17 mouse cellular contexts compared by ENCODE assay signal in genomic region chr8:61933243-61933642, GRCm38 (mm10). TPM values are rescaled to one million over a fixed set of nuclear protein-coding genes. Genes with fewer than 3 reads are reported as not detected.
DNase-seq lines count a peak whose midpoint lies in the region; ATAC-seq and TF ChIP-seq lines count a peak whose summit lies in the region.
"Had no signal": no experiment of that assay in that cellular context is flagged by ENCODE, and none has a peak within 500 bp of the region (broad histone marks: within the 10 kb centered on the region; RNA-seq: fewer than 3 reads in every experiment).

No protein-coding gene starts in this region.

- 1% methylated on average over 2 of the region's 2 CpGs for WGBS in heart, embryonic 13.5 days
- WGBS in heart, postnatal 0 days, result 4% methylated on average over 2 of the region's 2 CpGs

- peak; percentile 62; the same call in 1 of the 2 replicates for TF ChIP-seq EP300 in heart, postnatal 0 days (IDR thresholded peaks at IDR 0.05; ENCODE audit: low read depth)

- no peak for TF ChIP-seq CTCF in heart, postnatal 0 days (IDR thresholded peaks at IDR 0.05; ENCODE audit: low read depth)

- H3K4me3 ChIP-seq in heart, embryonic 13.5 days, result no peak overlapping the region
- no peak overlapping the region for H3K4me3 ChIP-seq in heart, postnatal 0 days (ENCODE audit: low read depth, low read length)
- H3K4me3 ChIP-seq: embryonic facial prominence, embryonic 10.5 days; forebrain, embryonic 13.5 days; hindbrain, embryonic 13.5 days had no signal

- H3K36me3 ChIP-seq in heart, embryonic 13.5 days, result no peaks in the 10 kb centered on the region
- no peaks in the 10 kb centered on the region for H3K36me3 ChIP-seq in heart, postnatal 0 days (replicated peaks; ENCODE audit: control insufficient read depth, insufficient read depth, low read length)
- H3K36me3 ChIP-seq: embryonic facial prominence, embryonic 10.5 days; hindbrain, embryonic 13.5 days had no signal

- no peaks in the 10 kb centered on the region for H3K9me3 ChIP-seq in heart, embryonic 13.5 days
- H3K9me3 ChIP-seq in heart, postnatal 0 days (replicated peaks; ENCODE audit: control insufficient read depth, low read length), result no peaks in the 10 kb centered on the region
- H3K9me3 ChIP-seq: embryonic facial prominence, embryonic 10.5 days; forebrain, embryonic 13.5 days; hindbrain, embryonic 13.5 days had no signal

- no peak for ATAC-seq in heart, embryonic 13.5 days (ENCODE audit: extremely low read depth, insufficient number of reproducible peaks, low FRiP score, low TSS enrichment)
- ATAC-seq in heart, postnatal 0 days (ENCODE audit: insufficient read depth, low read depth), result peak; percentile 67
- peak; percentile 54 for ATAC-seq in megakaryocyte progenitor cell, adult 5-6 weeks (replicated peaks; ENCODE audit: poor library complexity)
- ATAC-seq in megakaryocyte-erythroid progenitor cell, adult 5-6 weeks (replicated peaks; ENCODE audit: low FRiP score, low TSS enrichment, poor library complexity, severe bottlenecking), result peak; percentile 73
- ATAC-seq: forebrain, embryonic 13.5 days; forebrain, postnatal 0 days; hindbrain, postnatal 0 days had no signal

- H3K9ac ChIP-seq in heart, embryonic 13.5 days, result no peak overlapping the region
- no peak overlapping the region for H3K9ac ChIP-seq in heart, postnatal 0 days (replicated peaks; ENCODE audit: low read depth, low read length)
- H3K9ac ChIP-seq: forebrain, embryonic 13.5 days; forebrain, postnatal 0 days; hindbrain, embryonic 13.5 days had no signal

- no peak for DNase-seq in heart, adult 8-10 months (ENCODE audit: low spot score)
- DNase-seq in heart, postnatal 0 days (ENCODE audit: low spot score), result peak; percentile 73
- no peak for DNase-seq in heart, adult 9 months (ENCODE audit: low spot score in 2 of 2)
- DNase-seq: adrenal gland, adult 2 months; adrenal gland, postnatal 25 days; cerebellum, adult 2 months; cerebellum, postnatal 10 days; forebrain, postnatal 0 days; gastrocnemius, postnatal 14 days; kidney, adult 11 months had no signal

- no peaks in the 10 kb centered on the region for H3K27me3 ChIP-seq in heart, embryonic 13.5 days (replicated peaks)
- no peaks in the 10 kb centered on the region for H3K27me3 ChIP-seq in heart, postnatal 0 days (ENCODE audit: control insufficient read depth, insufficient read depth, low read length)
- H3K27me3 ChIP-seq: forebrain, embryonic 13.5 days had no signal

- peaks cover 71% of the 10 kb centered on the region for H3K4me1 ChIP-seq in heart, embryonic 13.5 days
- peaks cover 31% of the 10 kb centered on the region for H3K4me1 ChIP-seq in heart, postnatal 0 days (ENCODE audit: control insufficient read depth, insufficient read depth)

- H3K4me2 ChIP-seq in heart, embryonic 13.5 days, result no peak overlapping the region
- H3K4me2 ChIP-seq in heart, postnatal 0 days (ENCODE audit: low read depth, low read length), result no peak overlapping the region
- H3K4me2 ChIP-seq: forebrain, embryonic 13.5 days; hindbrain, embryonic 13.5 days had no signal

- peak overlapping the region; percentile 78 for H3K27ac ChIP-seq in heart, embryonic 13.5 days (replicated peaks)
- peak overlapping the region; percentile 61 for H3K27ac ChIP-seq in heart, postnatal 0 days (ENCODE audit: low read depth)
- H3K27ac ChIP-seq: embryonic facial prominence, embryonic 10.5 days; forebrain, embryonic 13.5 days; hindbrain, embryonic 13.5 days; hindbrain, postnatal 0 days had no signal

RNA-seq across cellular contexts. Expression of gene Ddx60, which starts 5.4 kb away (rescaled TPM):
- 2.6 and 2.7 TPM in 2 replicates for polyA plus RNA-seq in heart, embryonic 13.5 days (2015; fragmentation: Nextera tagmentation; extraction: Ambion mirVana)
- 1 to 10 TPM in 3 of 4 experiments, under 1 TPM in 1; 0.80 to 2.6 (median 1.9) TPM for total RNA-seq in heart, adult 8-10 months (2022)
- total RNA-seq in heart, postnatal 0 days (2014; rRNA removed; ENCODE audit: low replicate concordance), result 1.5 and 2.6 TPM in 2 replicates
- 4.5 and 4.7 TPM in 2 replicates for polyA plus RNA-seq in heart, postnatal 0 days (2015; fragmentation: Nextera tagmentation; extraction: Ambion mirVana)
- total RNA-seq in megakaryocyte progenitor cell, adult 5-6 weeks (2015), result 1.9 and 3.4 TPM in 2 replicates
- 2.2 and 2.8 TPM in 2 replicates for total RNA-seq in megakaryocyte progenitor cell, adult 5-6 weeks (2017)
- total RNA-seq in megakaryocyte-erythroid progenitor cell, adult 5-6 weeks (2014; fragmentation: Nextera tagmentation), result 2.3 and 4.2 TPM in 2 replicates
- 4.6 and 6.3 TPM in 2 replicates for total RNA-seq in megakaryocyte-erythroid progenitor cell, adult 5-6 weeks (2017)

RNA-seq across cellular contexts. Expression of gene Palld, which starts 30.8 kb away (rescaled TPM):
- 166 and 167 TPM in 2 replicates for polyA plus RNA-seq in heart, embryonic 13.5 days (2015; fragmentation: Nextera tagmentation; extraction: Ambion mirVana)
- total RNA-seq in heart, adult 8-10 months (2022), result 100 to 1,000 TPM; 172 to 203 (median 189) TPM
- 103 and 111 TPM in 2 replicates for total RNA-seq in heart, postnatal 0 days (2014; rRNA removed; ENCODE audit: low replicate concordance)
- 121 and 127 TPM in 2 replicates for polyA plus RNA-seq in heart, postnatal 0 days (2015; fragmentation: Nextera tagmentation; extraction: Ambion mirVana)
- total RNA-seq in megakaryocyte progenitor cell, adult 5-6 weeks (2015), result 0.17 TPM in 1 of 2 replicates, not detected in the other
- 0.12 and 0.20 TPM in 2 replicates for total RNA-seq in megakaryocyte progenitor cell, adult 5-6 weeks (2017)
- not detected in 2 replicates for total RNA-seq in megakaryocyte-erythroid progenitor cell, adult 5-6 weeks (2014; fragmentation: Nextera tagmentation)
- 0.70 TPM in 1 of 2 replicates, not detected in the other for total RNA-seq in megakaryocyte-erythroid progenitor cell, adult 5-6 weeks (2017)

Comparison
In these comparisons a context has a peak if more than half of its experiments do, and no peak if none do; other contexts are left out.
1. RNA of gene Palld, which starts 30.8 kb away (total RNA-seq): 172 to 203 TPM in heart, adult 8-10 months and 103 to 111 TPM in heart, postnatal 0 days; 0.70 TPM in megakaryocyte-erythroid progenitor cell, adult 5-6 weeks and 0.12 to 0.20 TPM in megakaryocyte progenitor cell, adult 5-6 weeks; every median in the first group is over 10 times any median in the second.